Mouse (Mus musculus): Measurements from ENCODE around the gene Ano10.
A peak's percentile ranks its signal among the peaks of the same experiment; 100 is the strongest.

- TF ChIP-seq CTCF (conservative IDR thresholded peaks at IDR 0.05; ENCODE audit: insufficient read depth, insufficient read length, low read depth, low read length) (0 out of 2 replicates have a peak, but pooled peaks have one; percentile 6), POLR2A (IDR thresholded peaks at IDR 0.05; ENCODE audit: low read depth, low read length) (no peak)
Measured at GRCm38 (mm10) chr9:122269256-122270041, 24.8 kb downstream of the Ano10 start.

Data from kidney, adult 2 months (tissue).